Mouse (Mus musculus): Measurements from ENCODE around the gene Ccdc12. TPM values are rescaled to one million over a fixed set of nuclear protein-coding genes. Genes with fewer than 3 reads are reported as not detected.

Gene Ccdc12
- polyA plus RNA-seq, 1 experiment = 537 TPM

- Histone ChIP-seq H3K27me3 (replicated peaks) (no peaks in the 10 kb centered on the region), H3K4me1 (peaks cover 56% of the 10 kb centered on the region), H3K36me3 (replicated peaks; ENCODE audit: low read length) (peaks cover 100% of the 10 kb centered on the region), H3K9me3 (no peaks in the 10 kb centered on the region), H3K4me3 (replicated peaks) (no peak overlapping the region)
- TF ChIP-seq FLI1 (IDR thresholded peaks at IDR 0.05; ENCODE audit: low read length) (no peak), GATA1 (IDR thresholded peaks at IDR 0.05; ENCODE audit: borderline replicate concordance, low read length) (no peak)
Measured at GRCm38 (mm10) chr9:110625350-110625908, 30.9 kb upstream of the Ccdc12 start.

- H3K9me3 ChIP-seq = no peaks in the 10 kb centered on the region
- peaks cover 100% of the 10 kb centered on the region for H3K36me3 ChIP-seq (replicated peaks; ENCODE audit: low read length)
- TF ChIP-seq FLI1 (IDR thresholded peaks at IDR 0.05; ENCODE audit: low read length) (no peak), GATA1 (IDR thresholded peaks at IDR 0.05; ENCODE audit: borderline replicate concordance, low read length) (no peak)
- H3K27me3 ChIP-seq (replicated peaks) = no peaks in the 10 kb centered on the region
- peaks cover 81% of the 10 kb centered on the region for H3K4me1 ChIP-seq
- no peak overlapping the region for H3K4me3 ChIP-seq (replicated peaks)
Measured at GRCm38 (mm10) chr9:110630171-110630570, 26.1 kb upstream of the Ccdc12 start.

- Histone ChIP-seq H3K4me3 (replicated peaks) (no peak overlapping the region), H3K4me1 (peaks cover 83% of the 10 kb centered on the region), H3K36me3 (replicated peaks; ENCODE audit: low read length) (peaks cover 100% of the 10 kb centered on the region), H3K27me3 (replicated peaks) (no peaks in the 10 kb centered on the region), H3K9me3 (no peaks in the 10 kb centered on the region)
- TF ChIP-seq GATA1 (IDR thresholded peaks at IDR 0.05; ENCODE audit: borderline replicate concordance, low read length) (no peak), FLI1 (IDR thresholded peaks at IDR 0.05; ENCODE audit: low read length) (no peak)
Measured at GRCm38 (mm10) chr9:110631191-110631590, 25.1 kb upstream of the Ccdc12 start.

GRCm38 (mm10) chr9:110631651-110632275, 24.5 kb upstream of the Ccdc12 start:
- peaks cover 100% of the 10 kb centered on the region for H3K36me3 ChIP-seq (replicated peaks; ENCODE audit: low read length)
- TF ChIP-seq FLI1 (IDR thresholded peaks at IDR 0.05; ENCODE audit: low read length) = no peak

GRCm38 (mm10) chr9:110632671-110633070, 23.6 kb upstream of the Ccdc12 start:
- Histone ChIP-seq H3K4me1 (peaks cover 84% of the 10 kb centered on the region), H3K4me3 (replicated peaks) (no peak overlapping the region), H3K36me3 (replicated peaks; ENCODE audit: low read length) (peaks cover 100% of the 10 kb centered on the region), H3K27me3 (replicated peaks) (no peaks in the 10 kb centered on the region), H3K9me3 (no peaks in the 10 kb centered on the region)
- TF ChIP-seq FLI1 (IDR thresholded peaks at IDR 0.05; ENCODE audit: low read length) = no peak
- no peak for TF ChIP-seq GATA1 (IDR thresholded peaks at IDR 0.05; ENCODE audit: borderline replicate concordance, low read length)

More at GRCm38 (mm10) chr9:110631651-110632275, 24.5 kb upstream of the Ccdc12 start:
- peaks cover 83% of the 10 kb centered on the region for H3K4me1 ChIP-seq
- H3K9me3 ChIP-seq = no peaks in the 10 kb centered on the region
- H3K4me3 ChIP-seq (replicated peaks) = peak overlapping the region; percentile 33
- H3K27me3 ChIP-seq (replicated peaks) = no peaks in the 10 kb centered on the region

GRCm38 (mm10) chr9:110633882-110634281, 22.4 kb upstream of the Ccdc12 start:
- TF ChIP-seq GATA1 (IDR thresholded peaks at IDR 0.05; ENCODE audit: borderline replicate concordance, low read length) (no peak), FLI1 (IDR thresholded peaks at IDR 0.05; ENCODE audit: low read length) (no peak)
- Histone ChIP-seq H3K9me3 (no peaks in the 10 kb centered on the region), H3K27me3 (replicated peaks) (no peaks in the 10 kb centered on the region), H3K4me3 (replicated peaks) (no peak overlapping the region), H3K4me1 (peaks cover 88% of the 10 kb centered on the region), H3K36me3 (replicated peaks; ENCODE audit: low read length) (peaks cover 100% of the 10 kb centered on the region)

- no peak overlapping the region for H3K4me3 ChIP-seq (replicated peaks)
- H3K9me3 ChIP-seq = no peaks in the 10 kb centered on the region
- no peaks in the 10 kb centered on the region for H3K27me3 ChIP-seq (replicated peaks)
- TF ChIP-seq GATA1 (IDR thresholded peaks at IDR 0.05; ENCODE audit: borderline replicate concordance, low read length) (no peak), FLI1 (IDR thresholded peaks at IDR 0.05; ENCODE audit: low read length) (no peak)
- peaks cover 92% of the 10 kb centered on the region for H3K4me1 ChIP-seq
- H3K36me3 ChIP-seq (replicated peaks; ENCODE audit: low read length) = peaks cover 100% of the 10 kb centered on the region
Measured at GRCm38 (mm10) chr9:110635225-110635624, 21.1 kb upstream of the Ccdc12 start.

- peaks cover 100% of the 10 kb centered on the region for H3K36me3 ChIP-seq (replicated peaks; ENCODE audit: low read length)
- H3K27me3 ChIP-seq (replicated peaks) = no peaks in the 10 kb centered on the region
- H3K4me1 ChIP-seq = peaks cover 100% of the 10 kb centered on the region
- TF ChIP-seq FLI1 (IDR thresholded peaks at IDR 0.05; ENCODE audit: low read length) = no peak
- no peak for TF ChIP-seq GATA1 (IDR thresholded peaks at IDR 0.05; ENCODE audit: borderline replicate concordance, low read length)
- no peaks in the 10 kb centered on the region for H3K9me3 ChIP-seq
- peak overlapping the region; percentile 46 for H3K4me3 ChIP-seq (replicated peaks)
Measured at GRCm38 (mm10) chr9:110638611-110639021, 17.7 kb upstream of the Ccdc12 start.

GRCm38 (mm10) chr9:110641006-110641405, 15.3 kb upstream of the Ccdc12 start:
- Histone ChIP-seq H3K4me3 (replicated peaks) (no peak overlapping the region), H3K27me3 (replicated peaks) (no peaks in the 10 kb centered on the region), H3K9me3 (no peaks in the 10 kb centered on the region), H3K36me3 (replicated peaks; ENCODE audit: low read length) (peaks cover 97% of the 10 kb centered on the region), H3K4me1 (peaks cover 100% of the 10 kb centered on the region)
- TF ChIP-seq FLI1 (IDR thresholded peaks at IDR 0.05; ENCODE audit: low read length) (no peak), GATA1 (IDR thresholded peaks at IDR 0.05; ENCODE audit: borderline replicate concordance, low read length) (no peak)

- Histone ChIP-seq H3K4me3 (replicated peaks) (peak overlapping the region; percentile 93), H3K4me1 (peaks cover 100% of the 10 kb centered on the region), H3K27me3 (replicated peaks) (no peaks in the 10 kb centered on the region), H3K9me3 (no peaks in the 10 kb centered on the region), H3K36me3 (replicated peaks; ENCODE audit: low read length) (peaks cover 97% of the 10 kb centered on the region)
- TF ChIP-seq GATA1 (IDR thresholded peaks at IDR 0.05; ENCODE audit: borderline replicate concordance, low read length) (no peak), FLI1 (IDR thresholded peaks at IDR 0.05; ENCODE audit: low read length) (no peak)
Measured at GRCm38 (mm10) chr9:110642812-110643524, 13.3 kb upstream of the Ccdc12 start.

Measured in megakaryocyte, embryonic 14.5 days (primary cell).